Mouse (Mus musculus) forebrain, embryonic 12.5 days (tissue): ENCODE measurements around the gene Wsb1. TPM values are rescaled to one million over a fixed set of nuclear protein-coding genes. Genes with fewer than 3 reads are reported as not detected.

Source experiments
- ATAC-seq: fragments of 200-750 bp; cut with Nextera tagmentation; 2 replicates; pipeline ENCODE4 v1.8.0; 2017; ENCODE audit warnings: moderate TSS enrichment; ENCODE audit not compliant: low FRiP score
- H3K27ac ChIP-seq: fragments of 300-500 bp; sonication (generic); 2 replicates; pipeline ENCODE4 v1.5.1; 2016; ENCODE audit warnings: mild to moderate bottlenecking
- H3K27me3 ChIP-seq: fragments of 300-500 bp; sonication (generic); 2 replicates; pipeline ENCODE4 v1.6.1; 2016; ENCODE audit warnings: mild to moderate bottlenecking
- H3K36me3 ChIP-seq: fragments of 300-500 bp; sonication (generic); replicated peaks from 2 replicates; pipeline ENCODE4 v1.6.1; 2016; ENCODE audit warnings: mild to moderate bottlenecking
- H3K4me1 ChIP-seq: fragments of 300-500 bp; sonication (generic); 2 replicates; pipeline ENCODE4 v1.6.1; 2016
- H3K4me2 ChIP-seq: fragments of 300-500 bp; sonication (generic); 2 replicates; pipeline ENCODE4 v1.6.1; 2016; ENCODE audit warnings: mild to moderate bottlenecking, moderate library complexity
- H3K4me3 ChIP-seq: fragments of 300-500 bp; sonication (generic); replicated peaks from 2 replicates; pipeline ENCODE4 v1.5.1; 2016; ENCODE audit warnings: mild to moderate bottlenecking
- H3K9ac ChIP-seq: fragments of 300-500 bp; sonication (generic); 2 replicates; pipeline ENCODE4 v1.6.1; 2016; ENCODE audit warnings: mild to moderate bottlenecking
- H3K9me3 ChIP-seq: fragments of 300-500 bp; sonication (generic); 2 replicates; pipeline ENCODE4 v1.6.1; 2016
- WGBS: fragments of 180-500 bp; shearing (Covaris S2); methylation state at CpG from one replicate; pipeline ENCODE4 v1.1.7; 2016; 5-methylcytosine and 5-hydroxymethylcytosine counted together
- polyA plus RNA-seq: library from polyadenylated mRNA; unstranded; fragments of >200 nt; fragmentation: Nextera tagmentation; extraction: Ambion mirVana; gene quantifications from 2 replicates; pipeline ENCODE4 v1.2.1, GENCODE M21; 2016

The Wsb1 gene
- polyA plus RNA-seq, 1 experiment from 2014 or later = 459 TPM

- no peaks in the 10 kb centered on the region for H3K27me3 ChIP-seq
- no peak overlapping the region for H3K4me2 ChIP-seq
- peaks cover 11% of the 10 kb centered on the region for H3K4me1 ChIP-seq
- H3K9ac ChIP-seq = no peak overlapping the region
- H3K9me3 ChIP-seq = no peaks in the 10 kb centered on the region
- no peak overlapping the region for H3K4me3 ChIP-seq
- 69% methylated on average over 7 of the region's 7 CpGs for WGBS
- no peaks in the 10 kb centered on the region for H3K36me3 ChIP-seq
- ATAC-seq = no peak
- H3K27ac ChIP-seq = no peak overlapping the region
These were observed 54.0 kb downstream of the Wsb1 start for GRCm38 (mm10) chr11:79200502-79200901.

- no peak for ATAC-seq
- H3K27me3 ChIP-seq = no peaks in the 10 kb centered on the region
- 93% methylated on average over 4 of the region's 4 CpGs for WGBS
These were observed 55.9 kb downstream of the Wsb1 start for GRCm38 (mm10) chr11:79198562-79198961.

DNA sequence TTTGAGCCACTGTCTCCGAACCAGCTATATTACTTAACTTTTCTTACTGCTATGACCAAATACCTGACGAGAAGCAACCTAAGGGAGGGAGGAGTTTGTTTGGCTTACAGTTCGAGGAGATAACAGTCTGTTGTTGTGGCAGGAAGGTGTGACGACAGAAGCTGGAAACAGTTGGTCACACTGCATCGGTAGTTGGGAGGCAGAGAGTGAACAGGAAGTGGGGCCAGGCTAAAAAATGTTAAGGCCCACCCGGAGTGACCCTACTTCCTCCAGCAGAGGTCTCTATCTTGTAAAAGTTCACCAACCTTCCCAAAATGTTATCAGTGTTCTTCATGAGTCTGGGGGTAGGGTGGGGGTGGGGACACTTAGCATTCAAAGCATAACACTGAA, 56.6 kb downstream of the Wsb1 start:
- no peaks in the 10 kb centered on the region for H3K27me3 ChIP-seq
- H3K9me3 ChIP-seq = no peaks in the 10 kb centered on the region
- WGBS = 89% methylated on average over 6 of the region's 6 CpGs
- peaks cover 11% of the 10 kb centered on the region for H3K4me1 ChIP-seq
- ATAC-seq = no peak
- no peaks in the 10 kb centered on the region for H3K36me3 ChIP-seq
- no peak overlapping the region for H3K4me2 ChIP-seq
- no peak overlapping the region for H3K4me3 ChIP-seq
- H3K27ac ChIP-seq = no peak overlapping the region
- H3K9ac ChIP-seq = no peak overlapping the region

More at GRCm38 (mm10) chr11:79198562-79198961, 55.9 kb downstream of the Wsb1 start:
- H3K36me3 ChIP-seq = no peaks in the 10 kb centered on the region
- no peak overlapping the region for H3K4me2 ChIP-seq
- no peak overlapping the region for H3K27ac ChIP-seq
- no peak overlapping the region for H3K9ac ChIP-seq
- H3K4me1 ChIP-seq = peaks cover 11% of the 10 kb centered on the region
- H3K4me3 ChIP-seq = no peak overlapping the region
- no peaks in the 10 kb centered on the region for H3K9me3 ChIP-seq

- no peak overlapping the region for H3K4me3 ChIP-seq
- H3K9ac ChIP-seq = no peak overlapping the region
- no peak overlapping the region for H3K4me2 ChIP-seq
- no peak for ATAC-seq
- H3K27me3 ChIP-seq = no peaks in the 10 kb centered on the region
- no peak overlapping the region for H3K27ac ChIP-seq
- no peaks in the 10 kb centered on the region for H3K36me3 ChIP-seq
- H3K4me1 ChIP-seq = peaks cover 11% of the 10 kb centered on the region
- no peaks in the 10 kb centered on the region for H3K9me3 ChIP-seq
- WGBS = 69% methylated on average over 13 of the region's 13 CpGs
These were observed 57.3 kb downstream of the Wsb1 start for GRCm38 (mm10) chr11:79196876-79197845.

DNA sequence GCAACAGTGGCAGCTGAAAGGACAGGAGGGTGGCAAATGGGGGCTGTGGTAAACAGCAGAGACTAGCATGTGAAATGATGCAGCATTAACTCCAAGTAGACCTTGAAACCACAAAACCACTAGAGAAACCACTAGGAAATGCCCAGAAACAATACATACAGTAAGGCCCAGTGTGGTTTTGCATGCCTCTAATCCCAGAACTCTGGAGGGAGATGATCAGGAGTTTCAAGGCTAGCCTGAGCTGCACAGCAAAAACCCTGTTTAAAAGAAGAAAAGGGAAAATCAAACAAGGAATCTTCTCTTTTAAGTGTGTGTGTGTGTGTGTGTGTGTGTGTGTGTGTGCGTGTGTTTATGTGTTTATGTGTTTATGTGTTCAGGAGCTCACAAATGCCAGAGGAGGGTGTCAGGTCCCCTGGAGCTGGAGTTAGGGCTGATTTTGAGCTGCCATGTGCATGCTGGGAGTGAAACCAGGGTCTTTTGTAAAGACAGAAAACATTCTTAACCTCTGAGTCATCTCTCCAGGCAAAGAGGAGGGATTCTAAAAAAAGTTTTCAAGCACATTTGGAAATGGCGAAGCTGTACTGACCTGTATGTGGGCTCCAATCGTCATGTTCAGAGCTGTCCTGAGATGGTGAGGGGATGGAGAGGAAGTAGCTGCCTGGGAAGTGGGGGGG, 58.1 kb downstream of the Wsb1 start:
- Histone ChIP-seq H3K4me1 (peaks cover 11% of the 10 kb centered on the region), H3K9ac (no peak overlapping the region), H3K27ac (no peak overlapping the region), H3K4me3 (no peak overlapping the region), H3K36me3 (no peaks in the 10 kb centered on the region), H3K27me3 (no peaks in the 10 kb centered on the region), H3K4me2 (no peak overlapping the region), H3K9me3 (no peaks in the 10 kb centered on the region)
- no peak for ATAC-seq
- WGBS = 56% methylated on average over 3 of the region's 3 CpGs

DNA sequence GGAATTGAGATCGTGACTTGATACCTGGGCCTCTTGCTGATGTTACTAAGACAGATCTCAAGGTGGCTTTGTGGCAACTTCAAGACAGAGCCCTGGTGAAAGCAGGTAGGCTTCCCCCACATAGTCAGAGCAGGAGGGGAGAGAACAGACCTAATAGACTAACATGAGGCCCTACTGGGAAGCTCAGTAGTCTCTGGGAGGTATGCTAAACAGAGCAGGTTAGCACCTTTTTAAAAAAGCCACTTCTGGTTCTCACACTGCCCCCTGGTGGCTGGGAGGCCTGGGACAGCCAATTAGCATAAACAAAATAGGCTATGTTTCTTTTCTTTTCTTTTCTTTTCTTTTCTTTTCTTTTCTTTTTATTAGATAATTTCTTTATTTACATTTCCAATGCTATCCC, 62.3 kb downstream of the Wsb1 start:
- peaks cover 11% of the 10 kb centered on the region for H3K4me1 ChIP-seq
- no peak overlapping the region for H3K4me2 ChIP-seq
- no peaks in the 10 kb centered on the region for H3K9me3 ChIP-seq
- no peak overlapping the region for H3K27ac ChIP-seq
- no peak overlapping the region for H3K9ac ChIP-seq
- H3K27me3 ChIP-seq = no peaks in the 10 kb centered on the region
- no peak for ATAC-seq
- H3K36me3 ChIP-seq = no peaks in the 10 kb centered on the region
- WGBS = 97% methylated on average over 1 of the region's 1 CpGs
- H3K4me3 ChIP-seq = no peak overlapping the region

- Histone ChIP-seq H3K4me2 (no peak overlapping the region), H3K9me3 (no peaks in the 10 kb centered on the region), H3K9ac (no peak overlapping the region), H3K4me1 (0 out of 2 replicates have a peak, but pooled peaks cover 2% of the 10 kb centered on the region), H3K27me3 (no peaks in the 10 kb centered on the region), H3K4me3 (no peak overlapping the region), H3K27ac (no peak overlapping the region), H3K36me3 (no peaks in the 10 kb centered on the region)
- ATAC-seq = no peak
- 91% methylated on average over 4 of the region's 4 CpGs for WGBS
These were observed 63.3 kb downstream of the Wsb1 start for GRCm38 (mm10) chr11:79191214-79191613.

DNA sequence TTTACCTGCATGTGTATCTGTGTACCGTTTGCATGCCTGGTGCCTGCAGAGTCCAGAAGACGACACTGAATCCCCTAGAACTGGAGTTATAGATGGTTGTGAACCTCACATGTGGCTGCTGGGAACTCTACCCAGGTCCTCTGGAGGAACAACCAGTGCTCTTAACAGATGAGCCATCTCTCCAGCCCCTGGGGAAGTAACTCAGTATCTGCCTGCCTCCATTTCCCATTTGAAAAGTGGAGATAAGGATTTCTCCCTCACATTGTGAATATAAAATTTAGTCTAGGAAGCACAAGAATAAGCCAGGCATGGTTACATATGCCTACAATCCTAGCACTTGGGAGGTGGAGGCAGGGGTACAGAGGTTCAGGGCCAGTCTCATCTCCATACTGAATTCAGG, 64.2 kb downstream of the Wsb1 start:
- 92% methylated on average over 2 of the region's 2 CpGs for WGBS
- H3K4me1 ChIP-seq = 0 out of 2 replicates have a peak, but pooled peaks cover 2% of the 10 kb centered on the region
- H3K9ac ChIP-seq = no peak overlapping the region
- no peaks in the 10 kb centered on the region for H3K36me3 ChIP-seq
- H3K27me3 ChIP-seq = no peaks in the 10 kb centered on the region
- H3K27ac ChIP-seq = no peak overlapping the region
- H3K4me3 ChIP-seq = no peak overlapping the region
- ATAC-seq = no peak
- H3K4me2 ChIP-seq = no peak overlapping the region
- H3K9me3 ChIP-seq = no peaks in the 10 kb centered on the region

Other genes with a start within 250 kb of the Wsb1 start
- gene Ksr1, start 108.3 kb downstream of the Wsb1 start, polyA plus RNA-seq = 4.7 and 7.6 TPM in 2 replicates
- not detected in 2 replicates for gene Gm9964, start 42.2 kb upstream of the Wsb1 start, polyA plus RNA-seq
- 8.9 and 9.6 TPM in 2 replicates for gene Nf1, start 85.0 kb upstream of the Wsb1 start, polyA plus RNA-seq
- gene Omg, start 249.4 kb upstream of the Wsb1 start, polyA plus RNA-seq = 1.4 and 1.5 TPM in 2 replicates